Mouse (Mus musculus) liver, postnatal 0 days (tissue): Measurements from ENCODE around the gene Map3k7.

Experiments
- CTCF ChIP-seq: sonication (generic); IDR thresholded peaks from 2 replicates; pipeline ENCODE4 v1.5.1; 2016; ENCODE audit warnings: antibody characterized with exemption, low read depth
- EP300 ChIP-seq: IDR thresholded peaks from 2 replicates; pipeline ENCODE4 v1.6.1; 2016; ENCODE audit warnings: antibody characterized with exemption, low read depth, mild to moderate bottlenecking

DNA sequence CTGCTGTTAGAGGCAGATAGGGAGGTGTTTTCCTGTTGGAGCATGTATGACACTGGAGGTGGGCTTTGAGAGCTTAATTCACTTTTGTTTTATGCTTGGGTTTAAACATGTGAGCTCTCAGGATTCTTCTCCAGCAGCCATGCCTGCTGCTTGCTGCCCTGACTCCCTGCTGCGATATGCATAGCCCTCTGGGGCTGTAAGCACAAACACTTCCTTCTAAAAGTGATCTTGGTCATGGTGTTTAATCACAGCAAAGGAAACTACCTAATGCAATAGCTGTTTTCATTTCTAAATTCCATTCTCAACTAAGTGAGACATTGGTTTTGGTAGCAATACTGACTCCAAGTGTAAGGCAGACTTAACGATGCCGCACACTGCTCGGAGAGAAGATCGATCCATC is 45.2 kb upstream of the Map3k7 start:
- TF ChIP-seq CTCF: no peak
- no peak for TF ChIP-seq EP300
